Mouse (Mus musculus) fat pad, adult 2 months (tissue): ENCODE measurements around the gene Aff1.
A peak's percentile ranks its signal among the peaks of the same experiment; 100 is the strongest.

Experiments used
- DNase-seq: peaks from one replicate; pipeline ENCODE4 v3.0.0-alpha.2; 2011; ENCODE audit warnings: low read depth, low spot score; ENCODE audit errors: extremely low read depth

The Aff1 gene

DNA sequence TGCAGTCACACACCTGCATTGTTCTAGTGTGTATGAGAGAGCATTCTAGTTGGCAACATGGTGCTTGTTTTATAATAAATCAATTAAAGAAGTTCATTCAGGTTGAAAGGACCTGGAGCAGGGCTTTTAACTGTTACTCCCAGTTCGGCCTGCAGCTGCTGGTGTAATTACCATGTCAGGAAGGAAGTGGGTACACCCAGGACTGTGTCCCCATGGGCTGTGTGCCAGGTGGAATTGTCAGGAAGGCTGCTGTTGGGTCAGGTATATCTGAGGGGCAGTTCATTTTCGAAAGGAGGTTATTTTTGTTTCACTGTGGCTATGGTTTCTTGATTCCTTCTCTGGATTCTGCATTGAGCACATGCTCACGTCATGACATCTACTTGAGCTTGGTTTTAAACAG lies 107.3 kb downstream of the Aff1 start:
- DNase-seq: no peak

GRCm38 (mm10) chr5:103800009-103800408 lies 107.8 kb downstream of the Aff1 start:
- peak; percentile 90 for DNase-seq

DNA sequence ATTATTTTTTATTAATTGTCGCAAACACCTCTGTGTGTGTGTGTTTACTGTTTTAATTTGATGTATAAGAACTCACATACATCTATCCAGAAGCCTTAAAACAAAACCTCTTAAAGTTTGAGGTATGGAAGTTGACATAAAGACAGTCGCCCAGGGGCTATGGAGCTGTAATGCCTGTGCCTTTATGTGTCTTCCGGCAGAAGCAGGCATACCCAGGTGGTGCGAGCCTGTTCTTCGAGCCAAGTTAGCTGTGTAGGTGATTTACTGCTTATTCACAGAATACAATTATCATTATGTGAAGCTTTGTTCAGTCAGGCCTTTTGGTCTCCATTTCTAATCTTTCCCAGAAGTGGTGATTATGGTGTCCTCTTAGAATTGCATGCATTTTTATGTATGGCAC lies 111.2 kb downstream of the Aff1 start:
- DNase-seq: no peak

GRCm38 (mm10) chr5:103803927-103804590 lies 111.9 kb downstream of the Aff1 start:
- no peak for DNase-seq

DNA sequence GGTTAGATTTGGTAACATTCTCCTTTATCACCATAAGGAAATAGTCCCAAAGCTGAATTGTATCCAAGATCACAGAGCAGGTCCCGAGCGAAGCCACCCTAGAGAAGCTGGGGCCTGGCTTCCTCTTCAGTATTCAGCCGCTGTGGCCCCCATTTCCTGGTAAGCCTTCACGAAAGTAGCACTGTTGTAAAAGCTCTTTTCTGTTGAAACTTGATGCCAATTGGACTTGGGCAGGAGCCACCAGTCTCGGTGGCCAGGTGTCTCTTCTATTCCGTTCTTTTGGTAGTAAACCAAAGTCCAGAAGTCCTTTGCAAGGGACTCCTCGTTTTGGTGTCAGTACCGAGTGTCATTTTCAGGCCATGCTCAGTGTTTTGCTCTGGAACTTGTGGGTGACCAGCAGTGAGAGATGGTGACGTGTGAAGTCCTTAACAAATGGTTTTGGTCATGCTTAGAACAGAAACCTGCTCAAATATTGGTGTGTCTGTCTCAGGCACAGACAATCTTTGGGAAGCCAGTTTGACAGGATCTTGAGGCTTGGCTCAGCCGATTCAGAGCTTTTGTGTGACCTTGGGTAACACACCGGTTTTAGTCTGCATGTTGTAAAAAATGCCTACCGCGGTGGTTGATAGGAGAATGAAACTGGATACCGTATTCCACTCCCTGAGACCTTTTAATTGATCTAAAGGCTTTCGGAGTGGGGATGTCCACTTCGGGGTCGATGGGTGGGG lies 114.8 kb downstream of the Aff1 start:
- DNase-seq: no peak

GRCm38 (mm10) chr5:103807637-103808312 lies 115.6 kb downstream of the Aff1 start:
- no peak for DNase-seq

DNA sequence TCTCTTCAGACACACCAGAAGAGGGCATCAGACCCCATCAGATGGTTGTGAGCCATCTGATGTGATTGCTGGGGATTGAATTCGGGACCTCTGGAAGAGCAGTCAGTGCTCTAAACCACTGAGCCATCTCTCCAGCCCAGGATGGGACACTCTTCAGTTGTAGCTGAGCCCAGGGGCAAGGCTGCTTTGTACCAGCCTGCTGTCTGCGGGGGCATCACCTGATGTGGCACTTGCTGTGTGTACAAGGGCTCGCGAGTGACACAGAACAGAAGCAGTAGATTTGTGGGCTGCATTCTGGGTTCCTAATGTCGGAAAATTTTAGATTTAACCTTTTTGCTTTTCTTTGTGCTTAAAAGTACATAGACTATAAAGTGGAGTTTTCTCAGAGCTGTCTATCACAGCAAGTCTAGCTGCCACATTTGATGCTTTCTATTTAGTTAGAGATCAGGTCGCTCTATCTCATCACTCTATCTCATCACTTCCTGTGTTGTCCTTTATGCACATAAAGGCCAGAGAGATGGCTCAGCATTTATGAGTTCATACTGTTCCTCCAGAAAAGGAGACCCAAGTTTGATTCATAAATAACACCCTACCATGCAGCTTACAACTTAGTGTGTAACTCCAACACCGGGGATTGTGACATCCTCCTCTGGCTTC lies 117.6 kb downstream of the Aff1 start:
- no peak for DNase-seq

- no peak for DNase-seq
These were observed 121.1 kb downstream of the Aff1 start for GRCm38 (mm10) chr5:103813291-103813690.

DNA sequence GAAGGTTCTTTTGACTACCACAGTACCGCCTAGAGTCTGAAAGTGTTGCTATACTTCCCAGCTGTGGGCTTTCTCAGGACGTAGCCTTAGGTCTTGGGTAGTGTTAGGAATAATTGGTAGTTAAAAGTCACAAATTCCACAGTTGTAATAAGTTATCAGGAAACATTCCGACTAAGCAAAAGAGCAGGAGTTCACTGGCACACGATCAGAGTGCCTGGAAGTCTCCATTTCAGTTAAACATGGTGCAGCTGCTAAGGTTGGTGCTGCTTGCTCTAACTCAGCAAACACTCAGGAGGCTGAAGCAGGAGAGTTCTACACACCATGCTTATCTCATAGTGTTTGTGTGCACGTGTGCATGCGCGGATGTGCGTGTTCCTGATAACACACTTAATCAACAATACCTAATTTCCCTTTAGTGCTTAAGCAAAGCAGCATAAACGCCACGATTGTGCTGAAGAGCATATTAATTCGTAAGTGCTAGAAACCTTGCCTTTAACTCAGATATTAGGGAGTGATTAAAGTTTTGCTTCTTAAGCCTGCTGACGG lies 121.9 kb downstream of the Aff1 start:
- no peak for DNase-seq

DNA sequence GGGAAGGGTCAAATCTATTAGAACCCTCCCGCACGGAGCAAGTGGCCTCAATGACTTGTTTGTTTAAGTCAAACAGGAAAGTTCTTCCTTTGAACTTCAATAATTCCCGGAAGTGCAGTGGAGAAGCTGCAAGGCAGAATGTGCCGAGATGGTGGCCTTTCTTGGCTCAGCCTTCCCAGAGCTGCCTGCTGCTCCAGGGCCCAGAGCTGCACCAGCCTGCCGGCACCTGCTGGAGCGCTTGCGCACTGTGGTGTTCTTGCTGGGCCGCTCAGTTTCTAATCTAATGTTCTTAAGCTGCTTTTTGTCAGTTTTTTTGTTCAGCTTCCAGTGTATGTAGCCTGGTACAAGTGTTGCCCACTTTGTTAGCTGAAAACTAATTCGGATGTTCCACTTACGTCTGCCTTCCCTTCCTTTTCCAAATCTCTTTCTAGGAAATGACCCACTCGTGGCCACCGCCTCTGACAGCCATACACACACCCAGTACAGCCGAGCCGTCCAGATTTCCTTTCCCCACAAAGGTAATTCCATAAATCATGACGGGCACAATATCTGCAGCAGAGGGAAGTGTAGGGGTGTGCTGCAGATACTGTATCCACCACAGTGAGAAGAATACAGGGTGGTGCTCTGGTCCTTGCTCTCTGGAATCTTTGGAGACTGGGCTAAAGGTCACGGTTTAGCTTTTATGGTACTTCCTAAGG lies 122.5 kb downstream of the Aff1 start:
- no peak for DNase-seq

DNA sequence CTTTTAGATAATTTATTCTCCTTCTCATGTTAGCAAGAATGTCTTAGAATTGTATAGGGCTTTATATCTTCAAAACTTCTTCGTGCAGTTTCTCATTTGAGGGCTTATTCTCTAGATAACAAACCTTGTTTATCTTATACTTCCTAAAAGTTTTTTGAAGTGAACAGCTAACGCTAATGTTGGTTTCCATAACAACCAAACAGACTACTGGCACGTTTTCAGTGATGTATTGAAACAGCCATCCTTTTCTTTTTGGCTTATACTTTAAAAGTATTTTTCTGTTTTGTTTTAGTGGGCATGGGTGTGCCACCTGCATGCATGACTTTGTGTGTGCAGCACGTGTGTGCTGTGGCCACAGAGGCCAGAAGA lies 123.1 kb downstream of the Aff1 start:
- DNase-seq: no peak

- no peak for DNase-seq
These were observed 124.5 kb downstream of the Aff1 start for GRCm38 (mm10) chr5:103816718-103817117.

DNA sequence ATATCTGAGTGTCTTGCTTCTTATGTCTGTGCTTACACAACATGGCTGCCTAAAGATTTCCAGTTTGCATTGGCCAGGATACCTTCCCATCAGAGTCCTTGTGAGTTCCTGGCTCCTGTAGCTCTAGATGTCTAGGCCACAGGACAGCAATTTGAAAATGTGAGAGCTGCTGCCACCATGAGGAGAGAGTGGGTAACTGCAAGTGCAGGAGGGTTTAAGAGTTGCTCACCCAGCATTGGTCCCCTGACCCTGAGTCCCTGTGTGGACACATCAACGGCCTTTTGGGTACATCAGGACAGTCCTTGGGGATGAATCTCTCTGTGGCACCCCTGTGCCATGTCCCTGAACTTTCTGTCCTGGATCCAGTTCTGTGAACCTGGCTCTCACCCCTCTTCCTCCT lies 125.6 kb downstream of the Aff1 start:
- DNase-seq: no peak

DNA sequence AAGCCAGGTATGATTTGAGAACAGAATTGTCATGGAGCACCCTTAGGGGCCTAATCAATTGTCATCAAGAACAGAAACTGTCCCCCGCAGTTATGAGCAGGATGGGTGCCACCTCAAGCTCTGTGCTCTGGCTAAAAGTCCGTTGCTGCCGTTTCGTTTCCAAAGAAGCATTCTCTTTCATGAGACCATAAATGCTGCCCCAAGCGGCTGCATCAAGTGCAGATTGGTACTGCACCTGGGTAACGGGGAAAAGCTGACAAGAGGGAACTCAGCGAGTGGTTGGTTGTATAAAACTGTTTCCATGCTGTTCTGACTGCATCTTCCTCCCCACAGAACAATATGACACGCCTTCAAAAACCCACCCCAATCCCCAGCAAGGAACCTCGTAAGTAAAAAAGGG lies 126.4 kb downstream of the Aff1 start:
- DNase-seq: no peak

- no peak for DNase-seq
These were observed 127.5 kb downstream of the Aff1 start for GRCm38 (mm10) chr5:103819674-103820073.

- DNase-seq: no peak
These were observed 128.9 kb downstream of the Aff1 start for GRCm38 (mm10) chr5:103821062-103821461.

DNA sequence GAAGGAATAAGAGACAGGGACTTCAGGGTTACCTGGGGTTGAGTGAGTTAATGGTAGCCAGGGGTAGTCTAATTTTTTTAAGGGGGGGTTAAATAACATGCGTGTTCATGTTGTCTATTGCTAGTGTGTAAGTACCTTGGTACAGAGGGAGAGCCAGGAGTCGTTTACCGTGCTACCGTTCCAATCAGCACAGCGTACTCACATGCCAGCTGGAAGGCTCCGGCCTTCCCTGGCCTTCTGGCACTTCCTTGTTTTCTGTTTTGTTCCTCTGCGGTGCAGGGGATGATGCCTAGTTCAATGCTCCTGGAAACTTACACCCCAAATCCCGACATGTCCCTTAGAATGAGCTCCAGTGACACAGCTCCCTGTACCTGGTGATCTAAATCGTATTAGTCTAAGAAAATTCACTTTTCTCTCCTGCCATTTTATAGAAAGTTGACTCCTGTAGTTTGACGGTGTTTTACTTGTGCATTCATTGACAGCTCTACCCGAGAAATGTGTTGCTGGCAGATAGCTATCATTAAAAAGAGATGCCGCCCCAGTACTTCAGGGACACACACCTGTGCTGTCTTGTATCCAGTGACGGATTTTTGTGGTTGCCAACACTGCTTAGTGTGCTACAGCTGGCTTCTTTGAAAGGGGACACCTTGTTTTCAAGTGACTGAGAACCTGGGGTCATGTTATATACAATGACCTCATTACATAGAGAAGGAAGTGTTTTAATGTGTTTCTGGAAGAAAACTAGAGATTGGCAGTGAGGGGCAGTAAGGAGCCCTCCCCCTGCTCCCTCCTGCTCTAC lies 129.5 kb downstream of the Aff1 start:
- no peak for DNase-seq

DNA sequence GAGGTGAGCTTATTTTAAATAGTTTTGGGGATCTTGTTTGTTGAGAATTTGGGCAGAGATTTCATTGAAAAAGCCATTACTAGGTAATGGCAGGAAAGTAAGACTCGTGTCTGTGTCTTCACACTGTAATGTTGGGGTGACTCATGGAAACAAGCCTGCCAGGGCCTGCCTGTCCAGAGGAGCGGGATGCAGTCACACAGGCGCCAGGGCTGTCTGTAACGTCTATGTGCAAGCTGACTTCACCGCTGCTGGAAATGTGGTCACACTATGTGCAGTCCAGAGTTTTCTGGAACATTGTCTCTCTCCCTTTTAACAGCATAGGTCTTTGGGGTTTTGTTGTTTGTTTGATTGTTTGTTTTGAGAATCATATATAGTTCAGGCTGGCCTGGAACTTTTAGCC lies 130.8 kb downstream of the Aff1 start:
- DNase-seq: no peak

DNA sequence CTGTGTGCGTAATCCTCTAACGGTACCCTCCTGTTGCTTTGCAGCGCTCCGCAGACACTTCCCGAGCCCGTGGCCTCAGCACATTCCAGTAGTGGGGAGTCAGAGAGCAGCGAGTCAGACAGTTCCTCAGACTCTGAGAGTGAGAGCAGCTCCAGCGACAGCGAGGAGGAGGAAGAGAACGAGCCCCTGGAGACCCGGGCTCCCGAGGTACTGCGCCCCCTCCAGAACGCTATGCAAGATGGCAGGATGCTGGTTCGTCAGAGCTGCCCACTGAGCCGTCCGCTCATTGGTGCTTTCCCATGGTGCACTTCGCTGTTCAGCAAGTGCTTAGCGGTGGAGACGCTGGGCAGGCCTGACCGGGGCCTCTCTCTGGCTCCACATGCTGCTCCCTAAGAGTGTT lies 136.1 kb downstream of the Aff1 start:
- no peak for DNase-seq

DNA sequence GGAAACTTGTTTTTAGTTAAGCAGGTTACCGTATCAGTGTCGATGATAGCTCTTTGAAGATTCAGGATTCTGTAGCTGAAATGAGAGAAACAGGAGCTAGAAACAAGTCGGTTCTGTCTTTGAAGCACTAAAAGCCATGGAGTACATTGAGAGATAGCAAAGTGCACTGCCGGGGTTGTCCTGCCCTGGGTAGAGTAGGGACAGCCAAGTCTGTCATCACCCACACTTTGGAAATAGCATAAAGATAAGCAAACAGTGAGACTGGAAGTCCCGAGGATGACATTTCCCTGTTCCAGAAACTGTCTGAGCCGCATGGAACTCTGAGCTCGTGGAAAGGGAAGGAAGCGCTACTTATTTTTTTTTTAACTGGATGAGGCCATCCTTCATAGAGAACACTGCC lies 136.6 kb downstream of the Aff1 start:
- no peak for DNase-seq
